Mouse (Mus musculus) midbrain, embryonic 16.5 days (tissue): Measurements from ENCODE around the gene Tiam1. TPM values are rescaled to one million over a fixed set of nuclear protein-coding genes. Genes with fewer than 3 reads are reported as not detected.

Experiments
- ATAC-seq: fragments of 200-750 bp; cut with Nextera tagmentation; 2 replicates; pipeline ENCODE4 v1.8.0; 2017; ENCODE audit warnings: moderate TSS enrichment
- H3K27ac ChIP-seq: fragments of 300-500 bp; sonication (generic); 2 replicates; pipeline ENCODE4 v1.5.1; 2014; ENCODE audit warnings: mild to moderate bottlenecking, low read length, mixed read lengths
- H3K27me3 ChIP-seq: fragments of 300-500 bp; sonication (generic); 2 replicates; pipeline ENCODE4 v1.6.1; 2014; ENCODE audit warnings: low read depth, low read length, mixed read lengths; ENCODE audit not compliant: control insufficient read depth, insufficient read depth
- H3K36me3 ChIP-seq: fragments of 300-500 bp; sonication (generic); 2 replicates; pipeline ENCODE4 v1.6.1; 2014; ENCODE audit warnings: mild to moderate bottlenecking, low read length, moderate library complexity, mixed read lengths; ENCODE audit not compliant: control insufficient read depth, insufficient read depth
- H3K4me1 ChIP-seq: fragments of 300-500 bp; sonication (generic); 2 replicates; pipeline ENCODE4 v1.6.1; 2014; ENCODE audit warnings: mild to moderate bottlenecking, low read length, mixed read lengths; ENCODE audit not compliant: control insufficient read depth, insufficient read depth
- H3K4me2 ChIP-seq: fragments of 300-500 bp; sonication (generic); 2 replicates; pipeline ENCODE4 v1.6.1; 2014; ENCODE audit warnings: mild to moderate bottlenecking, low read length, mixed read lengths
- H3K4me3 ChIP-seq: fragments of 300-500 bp; sonication (generic); 2 replicates; pipeline ENCODE4 v1.5.1; 2014; ENCODE audit warnings: low read depth, mild to moderate bottlenecking, low read length, moderate library complexity, mixed read lengths
- H3K9ac ChIP-seq: fragments of 300-500 bp; sonication (generic); 2 replicates; pipeline ENCODE4 v1.6.1; 2014; ENCODE audit warnings: low read depth, low read length, mixed read lengths
- H3K9me3 ChIP-seq: fragments of 300-500 bp; sonication (generic); replicated peaks from 2 replicates; pipeline ENCODE4 v1.6.1; 2014; ENCODE audit warnings: mild to moderate bottlenecking, low read length, mixed read lengths; ENCODE audit not compliant: control insufficient read depth, poor library complexity, severe bottlenecking
- WGBS: fragments of 180-500 bp; shearing (Covaris S2); extraction: QIAGEN DNeasy Blood & Tissue Kit; methylation state at CpG from one replicate; pipeline ENCODE4 v1.1.7; 2014; 5-methylcytosine and 5-hydroxymethylcytosine counted together
- polyA plus RNA-seq: library from polyadenylated mRNA; unstranded; fragments of >200 nt; fragmentation: Nextera tagmentation; extraction: Ambion mirVana; gene quantifications from 2 replicates; pipeline ENCODE4 v1.2.1, GENCODE M21; 2015

Tiam1 gene
- polyA plus RNA-seq, 1 experiment from 2014 or later = 23.5 TPM

DNA sequence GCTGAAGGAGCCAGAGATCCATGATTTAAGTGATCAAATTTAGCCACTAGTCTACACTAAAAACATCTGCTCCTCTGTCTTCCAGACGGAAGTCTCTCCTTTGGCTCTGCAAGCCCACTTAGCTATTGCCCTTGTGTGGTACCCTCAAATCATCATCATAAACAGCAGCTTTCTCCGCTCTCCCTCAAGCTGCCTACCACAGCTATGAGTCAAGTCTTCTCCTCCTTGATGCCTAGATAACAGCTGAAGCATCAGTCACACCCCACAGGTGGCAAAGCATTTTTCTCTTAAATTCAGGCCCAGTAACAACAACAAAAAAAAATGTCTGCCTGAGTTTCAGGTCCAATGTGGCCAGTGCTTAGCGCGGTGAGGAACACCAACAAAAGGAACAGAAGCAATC is 150.1 kb downstream of the Tiam1 start:
- ATAC-seq = no peak
- Histone ChIP-seq H3K27me3 (no peaks in the 10 kb centered on the region), H3K4me3 (no peak overlapping the region), H3K4me1 (peaks cover 4% of the 10 kb centered on the region; the same call in 1 of the 2 replicates), H3K4me2 (no peak overlapping the region), H3K36me3 (peaks cover 4% of the 10 kb centered on the region; the same call in 1 of the 2 replicates), H3K9me3 (no peaks in the 10 kb centered on the region; the same call in 1 of the 2 replicates), H3K9ac (no peak overlapping the region), H3K27ac (no peak overlapping the region)
- 90% methylated on average over 4 of the region's 4 CpGs for WGBS

DNA sequence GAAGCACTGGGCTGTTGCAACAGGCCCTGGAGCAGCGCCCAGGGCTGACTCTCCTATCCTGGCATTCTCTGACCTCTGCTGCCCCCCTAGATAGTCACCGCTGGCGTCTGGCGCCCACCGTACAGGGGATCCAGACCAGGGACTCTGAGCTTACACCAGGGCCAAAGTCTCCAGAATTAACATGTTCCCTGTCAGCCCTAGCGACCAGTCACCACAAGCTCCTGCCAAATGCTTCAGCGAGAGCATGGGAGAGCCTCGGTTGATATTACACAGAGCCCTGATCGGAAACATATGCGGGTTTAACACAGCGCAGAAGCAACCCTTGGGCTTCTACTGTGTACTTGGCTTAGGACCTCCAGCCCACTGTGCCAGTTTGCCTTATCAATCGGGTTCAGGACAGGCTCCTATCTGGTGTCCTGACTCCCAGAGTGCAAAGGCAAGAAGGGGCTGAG is 151.8 kb downstream of the Tiam1 start:
- peaks cover 6% of the 10 kb centered on the region; the same call in 1 of the 2 replicates for H3K4me1 ChIP-seq
- no peak for ATAC-seq
- no peak overlapping the region for H3K4me3 ChIP-seq
- H3K27ac ChIP-seq = no peak overlapping the region
- no peak overlapping the region for H3K9ac ChIP-seq
- peaks cover 2% of the 10 kb centered on the region; the same call in 1 of the 2 replicates for H3K9me3 ChIP-seq
- WGBS = 80% methylated on average over 12 of the region's 12 CpGs
- H3K27me3 ChIP-seq = no peaks in the 10 kb centered on the region
- no peak overlapping the region for H3K4me2 ChIP-seq
- peaks cover 4% of the 10 kb centered on the region; the same call in 1 of the 2 replicates for H3K36me3 ChIP-seq

- Histone ChIP-seq H3K36me3 (no peaks in the 10 kb centered on the region), H3K9ac (no peak overlapping the region), H3K4me2 (no peak overlapping the region), H3K4me1 (peaks cover 6% of the 10 kb centered on the region; the same call in 1 of the 2 replicates), H3K4me3 (no peak overlapping the region), H3K27ac (no peak overlapping the region), H3K9me3 (0 out of 2 replicates have a peak, but pooled peaks cover 2% of the 10 kb centered on the region), H3K27me3 (no peaks in the 10 kb centered on the region)
- 86% methylated on average over 5 of the region's 5 CpGs for WGBS
- no peak for ATAC-seq
Observed at GRCm38 (mm10) chr16:89990288-89990955, 153.1 kb downstream of the Tiam1 start.

DNA sequence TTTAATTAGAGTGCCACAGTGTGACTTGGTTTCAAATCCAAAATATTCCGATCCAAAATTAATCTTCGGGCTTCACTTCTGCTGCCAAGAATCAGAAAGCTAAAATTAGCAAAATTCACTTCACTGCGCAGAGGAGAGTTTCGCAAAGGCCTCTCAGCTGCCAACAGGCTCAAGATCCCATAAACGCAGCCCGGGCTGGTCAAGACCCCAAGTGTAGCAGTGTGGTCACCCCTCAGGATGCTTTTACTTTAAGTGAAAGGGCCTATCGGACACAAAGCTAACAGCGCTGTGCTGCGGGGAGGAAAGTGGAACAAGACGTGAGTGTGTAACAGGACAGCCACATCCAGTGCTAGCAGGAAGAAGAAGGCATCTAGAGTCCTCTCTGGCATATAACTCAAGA is 153.8 kb downstream of the Tiam1 start:
- WGBS = 81% methylated on average over 10 of the region's 10 CpGs
- Histone ChIP-seq H3K27me3 (no peaks in the 10 kb centered on the region), H3K27ac (no peak overlapping the region), H3K4me3 (no peak overlapping the region), H3K9ac (no peak overlapping the region), H3K4me2 (no peak overlapping the region), H3K4me1 (peaks cover 2% of the 10 kb centered on the region; the same call in 1 of the 2 replicates), H3K9me3 (0 out of 2 replicates have a peak, but pooled peaks cover 2% of the 10 kb centered on the region), H3K36me3 (no peaks in the 10 kb centered on the region)
- no peak for ATAC-seq

GRCm38 (mm10) chr16:89986672-89987362 is 156.8 kb downstream of the Tiam1 start:
- ATAC-seq = peak; percentile 70
- Histone ChIP-seq H3K27me3 (no peaks in the 10 kb centered on the region), H3K36me3 (no peaks in the 10 kb centered on the region), H3K27ac (no peak overlapping the region), H3K4me3 (no peak overlapping the region), H3K4me1 (peaks cover 2% of the 10 kb centered on the region; the same call in 1 of the 2 replicates), H3K9ac (no peak overlapping the region), H3K9me3 (0 out of 2 replicates have a peak, but pooled peaks cover 2% of the 10 kb centered on the region), H3K4me2 (no peak overlapping the region)
- WGBS = 64% methylated on average over 18 of the region's 18 CpGs

GRCm38 (mm10) chr16:89985702-89986481 is 157.7 kb downstream of the Tiam1 start:
- H3K9ac ChIP-seq = no peak overlapping the region
- H3K27me3 ChIP-seq = no peaks in the 10 kb centered on the region
- no peak for ATAC-seq
- 0 out of 2 replicates have a peak, but pooled peaks cover 2% of the 10 kb centered on the region for H3K9me3 ChIP-seq
- no peaks in the 10 kb centered on the region for H3K36me3 ChIP-seq
- H3K4me3 ChIP-seq = no peak overlapping the region
- no peak overlapping the region for H3K27ac ChIP-seq
- H3K4me1 ChIP-seq = peaks cover 2% of the 10 kb centered on the region; the same call in 1 of the 2 replicates
- WGBS = 69% methylated on average over 20 of the region's 20 CpGs
- H3K4me2 ChIP-seq = no peak overlapping the region

DNA sequence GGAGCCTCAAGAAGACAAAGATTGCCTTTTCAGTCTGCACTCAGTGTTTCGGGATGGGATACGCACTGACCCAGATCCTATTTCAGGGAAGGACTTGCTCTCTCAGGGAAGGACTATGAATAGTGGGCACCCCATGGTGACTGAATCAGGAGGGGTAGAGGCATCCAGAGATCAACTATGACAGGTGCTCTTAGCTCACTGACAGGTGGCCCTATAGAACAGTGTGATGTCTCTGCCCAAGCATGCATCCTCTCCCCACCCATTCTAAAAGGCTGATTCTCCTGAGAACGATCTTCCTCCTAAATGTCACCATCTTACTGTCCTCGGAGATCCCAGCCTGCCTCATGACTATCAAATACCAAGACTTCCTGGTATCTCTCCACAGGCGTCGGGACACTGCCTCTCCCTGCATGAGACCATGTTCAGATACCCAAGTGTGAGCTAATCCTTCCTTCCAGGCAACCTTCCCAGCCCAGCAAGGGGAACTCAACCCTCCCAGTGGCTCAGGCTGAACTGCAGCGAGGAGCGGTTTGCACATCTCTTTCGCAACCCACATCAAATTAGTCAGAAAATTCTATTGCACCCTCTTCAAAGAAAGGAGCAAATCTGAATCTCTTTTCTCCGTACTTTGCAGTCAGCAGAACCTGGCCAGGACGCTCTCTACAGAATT is 163.4 kb downstream of the Tiam1 start:
- no peaks in the 10 kb centered on the region for H3K4me1 ChIP-seq
- H3K27me3 ChIP-seq = no peaks in the 10 kb centered on the region
- 85% methylated on average over 11 of the region's 11 CpGs for WGBS
- ATAC-seq = no peak
- H3K9ac ChIP-seq = no peak overlapping the region
- no peaks in the 10 kb centered on the region for H3K9me3 ChIP-seq
- H3K27ac ChIP-seq = no peak overlapping the region
- H3K4me2 ChIP-seq = no peak overlapping the region
- no peaks in the 10 kb centered on the region for H3K36me3 ChIP-seq
- no peak overlapping the region for H3K4me3 ChIP-seq

GRCm38 (mm10) chr16:89975441-89975840 is 168.1 kb downstream of the Tiam1 start:
- WGBS = 93% methylated on average over 9 of the region's 9 CpGs
- Histone ChIP-seq H3K4me3 (no peak overlapping the region), H3K4me2 (no peak overlapping the region), H3K9ac (no peak overlapping the region), H3K27ac (no peak overlapping the region), H3K27me3 (no peaks in the 10 kb centered on the region), H3K9me3 (no peaks in the 10 kb centered on the region), H3K4me1 (no peaks in the 10 kb centered on the region), H3K36me3 (no peaks in the 10 kb centered on the region)
- no peak for ATAC-seq
